Mouse (Mus musculus) spleen, postnatal 4 days (tissue): Measurements from ENCODE around the gene Spatc1l.

ENCODE experiments used
- DNase-seq, 2 experiments: peaks; one replicate each; pipeline ENCODE4 v3.0.0; 2022; ENCODE audit warnings: low spot score in 2 of 2

The Spatc1l gene

DNA sequence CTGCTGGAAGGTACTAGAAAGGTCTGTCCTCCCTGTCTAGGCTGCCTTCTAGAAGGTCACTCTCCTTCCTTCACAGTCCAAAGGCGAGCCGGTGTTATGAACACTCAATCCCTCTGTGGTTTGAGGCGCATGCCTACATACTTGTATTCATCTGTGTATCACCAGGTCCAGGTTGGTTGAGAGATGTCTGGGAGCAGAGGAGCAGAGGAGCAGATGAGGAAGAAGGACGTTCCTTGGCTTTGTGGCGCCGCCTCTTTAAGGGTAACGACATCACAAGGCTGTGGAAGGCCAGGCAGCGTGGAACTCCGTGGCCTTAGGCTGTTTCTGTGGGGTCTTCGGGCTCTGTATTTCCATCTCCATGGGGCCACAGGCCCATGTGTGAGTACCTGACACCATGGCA is at the start of gene Spatc1l:
Spatc1l (plus strand) TSS at position 301 of the 400 bp plus-strand sequence.
- DNase-seq = no peak

DNA sequence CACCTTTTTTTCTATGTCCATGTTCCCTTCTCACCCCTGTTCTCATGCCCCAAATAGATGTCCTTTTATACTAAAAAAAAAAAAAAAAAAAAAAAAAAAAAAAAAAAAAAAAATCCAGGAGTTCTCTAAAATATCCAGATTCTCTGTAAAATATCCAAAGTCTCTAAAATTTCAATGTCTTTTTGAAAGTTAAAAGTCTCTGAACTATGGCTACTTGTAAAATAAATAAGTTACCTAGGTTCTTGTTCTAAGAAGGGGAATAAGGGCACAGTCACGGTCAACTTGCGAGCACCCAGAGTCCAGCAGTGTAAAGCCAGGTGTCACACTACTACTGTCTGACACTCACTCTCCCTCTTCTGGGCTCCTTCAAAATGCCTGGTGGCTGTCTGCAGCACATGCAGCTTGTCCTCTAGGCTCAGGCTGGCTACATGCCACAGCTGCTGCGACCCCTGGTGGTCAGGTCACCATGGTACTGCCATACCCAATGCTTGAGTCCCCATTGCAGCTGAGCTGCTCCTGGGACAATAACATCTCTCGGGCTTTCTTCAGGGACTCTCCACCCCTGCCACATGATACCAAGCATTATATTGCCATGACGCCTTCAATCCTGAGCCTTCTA is 49.0 kb upstream of the Spatc1l start:
- DNase-seq = peak; percentile 83 to 93

DNA sequence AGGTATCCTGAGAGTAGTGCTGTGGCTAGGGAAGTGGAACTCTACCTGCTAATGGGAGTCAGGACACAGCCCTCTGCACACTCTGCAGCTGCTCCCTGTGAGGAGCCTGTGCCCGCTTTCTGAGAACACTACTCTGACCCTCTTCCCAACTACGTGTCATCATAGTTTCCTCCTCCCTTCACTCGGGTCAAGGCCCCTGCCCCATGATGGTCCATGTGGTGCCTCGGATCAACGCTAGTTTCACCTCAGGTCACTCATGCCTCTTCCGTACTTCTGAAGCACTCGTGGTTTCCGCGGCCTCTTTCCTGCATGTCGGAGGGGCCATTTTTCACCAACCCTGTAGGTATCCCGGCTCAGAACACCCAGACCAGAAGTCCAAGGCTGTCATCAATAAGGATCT is 31.1 kb upstream of the Spatc1l start:
- no peak for DNase-seq

DNA sequence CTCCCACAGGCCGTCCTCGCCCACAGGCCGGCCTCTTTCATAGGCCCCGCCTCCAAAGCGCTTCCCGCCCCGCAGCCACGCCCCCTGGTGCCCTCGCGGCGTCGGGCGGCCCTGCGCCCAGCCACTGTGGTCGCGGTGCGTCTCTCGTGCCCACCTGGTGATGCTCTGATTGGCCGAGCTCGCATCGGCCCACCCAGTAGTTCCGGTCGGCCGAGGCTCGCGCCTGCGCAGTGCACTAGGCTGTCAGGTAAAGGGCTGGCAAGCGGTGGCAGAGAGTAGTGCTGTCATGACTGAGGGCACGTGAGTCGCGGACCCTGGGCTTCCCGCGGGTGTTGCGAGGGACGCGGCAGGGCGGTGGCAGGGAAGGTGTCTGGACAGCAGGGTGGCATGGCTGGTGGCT is 30.7 kb upstream of the Spatc1l start, which contains the start of gene Lss:
Lss (plus strand) TSS at position 214 of the 400 bp plus-strand sequence.
- DNase-seq = peak; percentile 95 to 96

DNA sequence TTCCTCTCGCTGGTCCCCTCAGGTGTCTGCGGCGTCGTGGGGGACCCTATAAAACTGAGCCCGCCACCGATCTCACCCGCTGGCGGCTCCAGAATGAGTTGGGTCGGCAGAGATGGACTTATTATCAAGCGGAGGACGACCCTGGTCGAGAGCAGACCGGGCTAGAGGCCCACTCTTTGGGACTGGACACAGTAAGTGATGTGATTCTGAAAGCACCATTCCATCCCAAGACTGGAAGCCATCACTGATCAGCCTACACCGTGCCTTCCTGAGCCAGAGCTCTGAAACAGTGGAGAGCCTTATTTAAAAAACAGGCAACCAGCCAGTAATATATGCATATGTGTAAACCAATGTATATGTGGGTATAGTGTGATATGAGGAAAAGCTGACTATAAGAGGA is 30.2 kb upstream of the Spatc1l start:
- DNase-seq = no peak

DNA sequence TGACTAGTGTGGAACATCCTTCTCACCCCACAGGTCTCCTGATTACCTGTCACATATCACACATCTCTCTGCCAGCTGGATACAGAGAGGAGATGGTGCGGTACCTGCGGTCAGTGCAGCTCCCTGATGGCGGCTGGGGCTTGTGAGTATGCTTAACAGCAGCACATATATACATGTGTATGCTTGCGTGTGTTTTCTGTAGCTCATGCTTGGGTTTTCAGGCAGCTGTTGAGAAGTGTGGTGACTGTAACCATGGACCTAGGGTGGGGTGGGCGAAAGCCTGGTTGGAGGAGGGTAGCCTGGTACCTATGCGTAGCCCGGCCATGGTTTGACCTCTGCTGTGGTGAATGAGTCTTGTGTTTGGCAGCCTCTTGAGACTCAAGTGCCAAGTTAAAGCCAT is 26.5 kb upstream of the Spatc1l start:
- no peak for DNase-seq

DNA sequence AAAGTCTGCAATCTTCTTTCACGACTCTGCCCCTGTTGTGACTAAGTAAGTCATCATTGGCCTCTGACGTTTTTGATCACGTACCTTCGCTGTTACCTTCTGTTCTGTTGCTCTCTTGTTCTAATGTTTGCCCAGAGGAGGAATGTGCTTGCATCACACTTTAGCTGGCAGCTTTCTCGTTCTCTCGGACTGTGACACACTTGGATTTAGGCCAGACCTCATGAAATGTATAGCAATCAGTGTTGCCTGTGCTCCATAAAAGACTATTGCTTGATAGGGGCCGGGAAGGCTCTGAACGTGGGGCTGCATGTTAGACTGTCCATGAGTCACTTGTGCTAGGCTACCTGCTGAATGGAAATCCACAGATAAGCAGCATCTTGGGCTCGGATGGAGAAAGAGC is 24.5 kb upstream of the Spatc1l start:
- no peak for DNase-seq

DNA sequence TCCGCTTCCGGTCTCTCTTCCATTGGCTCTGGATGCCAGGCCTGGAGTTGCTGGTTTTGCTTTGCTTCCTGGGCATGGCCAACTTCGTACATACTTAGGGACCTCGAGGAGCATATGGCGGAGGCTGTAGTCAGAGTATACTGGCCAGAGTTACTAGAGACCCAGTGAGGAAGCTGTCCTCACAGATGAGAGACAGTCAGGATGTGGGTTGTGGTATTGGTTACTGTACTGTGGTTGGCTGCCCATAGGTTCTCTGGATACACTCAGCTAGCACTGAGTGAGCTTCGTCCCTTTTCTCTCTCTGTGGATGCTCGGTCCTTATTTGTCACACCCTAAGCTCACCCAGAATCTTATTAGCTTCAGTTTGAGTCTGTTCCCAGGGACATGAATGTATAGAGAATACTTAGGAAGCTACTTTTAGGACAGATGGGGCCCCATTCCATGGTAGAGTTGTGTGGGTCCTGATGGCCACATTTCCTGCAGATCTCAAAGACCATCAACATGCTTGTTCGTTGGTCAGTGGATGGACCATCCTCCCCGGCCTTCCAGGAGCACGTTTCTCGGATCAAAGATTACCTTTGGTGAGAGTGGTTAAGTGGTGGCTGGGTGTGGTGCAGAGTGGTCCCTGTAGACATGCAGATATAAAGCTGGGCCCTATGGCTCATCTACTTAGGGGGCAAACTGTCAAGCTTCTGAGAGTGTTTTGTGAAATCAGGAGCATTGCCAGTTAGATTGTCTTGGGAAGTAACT is 20.6 kb upstream of the Spatc1l start:
- DNase-seq = no peak

DNA sequence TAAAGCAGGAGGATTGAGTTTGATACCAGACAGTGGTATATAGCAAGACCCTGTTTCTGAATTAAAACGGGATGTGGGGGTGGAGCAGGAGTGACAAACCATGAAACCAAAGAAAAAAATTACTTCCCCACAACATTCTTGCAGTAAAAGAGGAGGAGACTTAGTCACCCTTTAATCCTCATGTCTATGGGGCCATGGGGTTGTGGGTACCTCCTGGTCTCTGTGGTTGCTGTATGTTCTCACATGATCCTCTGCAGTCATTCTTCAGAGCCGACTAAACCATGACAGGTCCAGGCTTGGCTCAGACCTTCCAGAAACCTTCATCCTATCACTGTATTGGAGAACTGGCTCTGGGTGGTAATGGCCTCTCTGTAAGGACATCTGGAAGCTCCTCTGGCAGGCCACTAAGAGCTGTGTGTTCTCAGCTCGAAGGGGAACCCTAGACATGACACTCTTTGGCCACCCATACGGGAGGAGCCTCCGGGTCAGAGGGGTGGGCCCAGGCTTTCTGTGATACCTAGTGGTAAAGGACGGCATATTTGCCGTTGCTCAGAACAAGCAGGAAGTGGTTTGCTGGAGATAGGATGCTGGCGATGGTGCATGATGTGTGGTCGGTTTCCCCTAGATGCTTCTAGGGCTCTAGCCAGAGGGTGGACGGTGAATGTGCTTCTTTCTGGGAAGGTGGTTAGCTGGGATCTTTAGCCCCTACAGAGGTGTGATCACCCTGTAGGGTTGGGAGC is 19.3 kb upstream of the Spatc1l start:
- no peak for DNase-seq

DNA sequence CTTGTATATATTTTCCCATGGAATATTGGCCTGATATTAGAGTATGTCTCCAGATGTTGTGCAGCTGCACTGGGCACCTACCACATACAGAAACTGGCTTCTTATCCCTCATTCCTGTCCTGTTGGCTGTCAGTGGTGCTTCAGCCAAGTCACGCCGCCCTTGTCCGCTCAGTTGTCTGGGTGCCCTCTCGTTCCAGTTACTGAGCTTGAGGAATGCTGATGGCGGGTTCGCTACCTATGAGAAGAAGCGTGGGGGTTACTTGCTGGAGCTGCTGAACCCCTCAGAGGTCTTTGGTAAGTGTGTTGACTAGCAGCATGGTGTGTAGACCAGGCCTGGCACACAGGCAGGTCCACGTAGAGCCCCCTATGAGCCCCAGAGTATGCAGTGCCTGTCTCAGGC is 15.5 kb upstream of the Spatc1l start:
- no peak for DNase-seq

DNA sequence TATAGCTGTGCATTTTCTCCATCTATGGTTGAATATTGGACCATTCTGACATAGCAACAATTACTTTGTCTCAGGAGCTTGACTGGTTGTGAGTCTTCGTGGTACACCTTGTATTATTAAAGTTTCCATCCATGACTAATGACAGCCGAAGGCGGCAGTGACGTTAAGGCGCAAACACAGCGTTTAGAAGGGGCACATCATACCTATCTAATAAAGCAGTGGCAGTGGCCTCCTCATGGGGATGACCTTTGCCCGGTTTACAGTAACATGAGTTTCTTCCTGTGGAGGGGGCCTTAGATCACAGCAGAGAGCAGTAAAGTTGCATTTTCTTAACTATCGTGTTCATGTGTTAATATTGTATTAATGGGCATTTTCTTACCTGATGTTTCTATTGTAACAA is 13.9 kb upstream of the Spatc1l start:
- DNase-seq = no peak

DNA sequence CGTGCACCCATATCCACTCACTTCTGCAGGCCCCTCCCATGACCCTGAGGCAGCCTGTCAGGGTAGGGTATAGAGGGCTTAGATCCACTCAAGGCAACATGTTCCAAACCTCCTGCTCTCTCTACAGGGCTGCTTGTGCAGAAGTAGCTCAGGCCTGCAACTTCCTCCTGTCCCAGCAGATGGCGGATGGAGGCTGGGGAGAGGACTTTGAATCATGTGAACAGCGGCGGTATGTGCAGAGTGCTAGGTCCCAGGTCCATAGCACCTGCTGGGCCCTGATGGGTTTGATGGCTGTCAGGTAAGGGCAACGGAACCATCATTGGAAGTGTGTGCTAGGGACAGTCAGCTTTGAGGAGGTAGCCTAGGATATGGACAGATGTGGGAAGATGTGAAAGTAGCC is 11.6 kb upstream of the Spatc1l start:
- DNase-seq = no peak

DNA sequence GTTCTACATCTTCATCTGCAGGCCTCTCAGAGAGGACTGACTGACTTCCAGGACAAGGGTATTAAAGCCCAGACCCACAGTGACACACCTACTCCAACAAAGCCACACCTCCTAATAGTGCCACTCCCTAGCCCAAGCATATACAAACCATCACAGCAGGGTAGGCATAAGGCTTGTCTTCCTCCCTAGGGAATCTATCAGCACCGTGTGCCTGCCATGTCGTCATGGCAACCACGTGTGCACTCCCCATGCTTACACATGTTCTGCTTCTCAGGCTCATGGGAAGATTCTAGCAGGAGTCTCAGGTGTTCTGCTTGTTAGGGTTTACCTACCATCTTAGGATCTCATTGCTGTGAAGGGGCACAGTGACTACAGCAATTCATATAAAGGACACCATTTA is 10.5 kb upstream of the Spatc1l start:
- no peak for DNase-seq

DNA sequence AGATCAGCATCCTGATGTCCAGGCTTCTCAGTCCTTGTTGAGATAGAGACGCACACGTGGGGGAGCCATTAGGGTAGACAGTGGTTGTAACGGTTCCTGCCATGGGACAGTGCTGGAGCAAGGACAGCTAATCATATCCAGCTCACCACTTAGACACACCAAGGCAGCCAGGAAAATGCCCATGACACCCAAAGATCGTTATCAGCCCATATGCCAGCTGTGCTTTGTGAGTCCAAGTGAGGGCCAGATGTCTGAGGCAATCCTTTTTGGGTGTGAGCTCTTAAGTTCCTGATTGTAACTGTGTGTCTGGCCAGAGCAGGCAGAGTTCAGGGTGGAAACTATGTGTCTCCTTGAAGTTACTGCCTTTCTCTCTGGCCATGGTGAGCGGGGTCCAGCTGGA is 8.0 kb upstream of the Spatc1l start:
- DNase-seq = no peak

DNA sequence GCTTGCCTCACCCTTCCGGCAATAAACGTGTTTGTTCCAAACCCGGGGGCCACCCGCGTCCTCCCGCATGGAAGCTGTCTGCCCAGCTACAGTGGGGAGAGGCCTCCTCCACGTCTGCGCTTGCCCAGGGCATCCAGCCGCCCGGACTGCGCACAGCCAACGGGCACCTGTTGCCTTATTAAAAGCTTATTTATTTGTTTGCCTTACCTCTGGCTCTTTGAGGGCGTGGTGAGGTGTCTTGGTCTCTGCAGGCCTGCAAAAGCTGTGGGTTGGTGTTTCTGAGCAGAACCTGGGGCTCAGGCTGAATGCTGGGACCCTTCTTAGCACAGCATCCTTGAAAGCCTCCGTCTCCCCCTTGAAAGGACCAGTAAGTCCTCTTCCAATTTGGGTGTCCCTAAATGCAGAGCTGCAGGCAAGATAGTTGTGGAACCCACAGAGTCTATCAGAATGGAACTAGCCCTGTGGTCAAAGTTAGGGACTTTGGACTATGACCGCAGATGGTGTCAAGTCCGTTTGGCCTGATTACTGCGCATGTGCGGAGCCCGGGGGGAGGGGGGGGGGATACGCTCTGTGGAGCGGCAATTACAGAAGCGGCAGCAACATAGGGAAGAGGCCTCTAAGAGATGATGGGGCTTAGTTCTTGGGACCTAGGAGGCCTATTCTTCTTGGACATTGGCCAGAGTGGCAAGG is 8.1 kb downstream of the Spatc1l start:
- no peak for DNase-seq

DNA sequence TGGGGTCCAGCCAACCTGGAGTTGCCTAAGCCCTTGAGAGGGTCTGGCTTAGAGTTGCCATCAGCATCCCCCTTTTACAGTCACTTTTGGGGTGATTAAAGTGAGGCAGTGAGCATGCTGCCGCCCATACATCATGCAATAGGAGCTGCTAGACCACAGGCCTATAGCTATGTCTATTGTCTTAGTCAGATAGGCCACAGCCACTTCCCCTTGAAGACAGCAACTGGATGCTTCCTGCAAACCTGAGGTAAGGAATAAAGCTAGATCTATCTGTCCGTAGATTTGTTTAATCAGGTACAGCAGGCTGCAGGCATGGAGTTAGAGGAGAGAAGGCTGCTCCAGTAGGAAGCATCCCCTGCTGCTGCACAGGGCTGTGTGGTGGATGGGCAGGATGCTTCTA is 9.0 kb downstream of the Spatc1l start:
- no peak for DNase-seq

DNA sequence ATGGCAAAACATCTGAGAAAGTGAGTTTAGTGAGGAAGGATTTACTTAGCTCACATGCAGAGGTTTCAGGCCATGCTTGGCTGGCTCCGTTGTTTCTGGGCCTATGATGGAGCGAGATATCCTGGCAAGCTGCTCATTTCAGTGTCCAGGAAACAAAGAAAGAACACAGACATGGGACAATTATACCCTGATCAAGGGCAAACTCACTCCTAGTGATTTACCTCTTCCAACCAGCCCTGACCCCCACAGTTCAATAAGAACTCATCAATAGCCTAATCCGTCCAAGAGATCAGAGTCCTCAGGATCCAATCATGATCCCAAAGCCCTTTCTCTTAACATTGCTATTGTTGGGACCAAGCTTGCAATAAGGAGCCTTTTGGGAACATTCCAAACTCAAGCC is 10.1 kb downstream of the Spatc1l start:
- no peak for DNase-seq

DNA sequence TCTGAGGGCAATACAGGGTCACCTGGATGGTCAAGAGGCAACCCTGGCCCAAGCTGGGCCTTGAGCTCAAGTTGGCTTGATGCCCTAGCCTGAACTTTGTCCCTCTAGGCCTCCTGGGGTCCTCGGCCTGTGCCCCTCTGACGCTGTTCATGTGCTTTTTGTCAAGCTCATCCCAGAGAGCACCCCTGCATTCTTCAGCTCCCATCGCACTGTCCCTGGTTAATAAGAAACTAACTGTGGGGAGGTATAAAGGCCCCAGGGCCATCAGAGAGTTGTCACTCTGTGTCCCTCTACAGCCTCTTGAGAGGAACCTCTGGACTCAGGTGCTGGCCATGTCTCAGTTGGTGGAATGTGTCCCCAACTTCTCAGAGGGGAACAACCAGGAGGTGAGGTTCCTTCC is 13.3 kb downstream of the Spatc1l start, which contains the start of gene Ftcd:
Ftcd (plus strand) TSS at position 275 of the 400 bp plus-strand sequence.
- DNase-seq = no peak

DNA sequence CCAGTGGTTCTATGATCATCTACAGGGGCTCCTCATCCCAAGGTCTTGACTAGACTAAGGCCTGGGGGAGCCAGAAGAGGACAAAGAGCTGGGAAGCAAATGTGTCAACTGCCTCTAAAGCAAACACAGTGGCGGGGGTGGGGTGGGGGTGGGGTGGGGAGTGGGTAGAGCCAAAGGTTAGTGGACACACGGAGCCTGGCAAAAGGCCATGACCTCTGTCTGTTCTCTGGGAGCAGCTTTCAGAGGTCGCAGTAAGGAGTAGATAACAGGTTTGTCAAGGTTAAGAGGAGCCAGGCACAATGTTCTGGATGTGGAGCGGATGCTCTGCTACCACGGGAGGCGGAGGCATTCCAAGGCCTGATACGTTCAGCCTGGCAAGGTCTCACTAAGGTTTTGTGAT is 14.8 kb downstream of the Spatc1l start:
- DNase-seq = no peak

DNA sequence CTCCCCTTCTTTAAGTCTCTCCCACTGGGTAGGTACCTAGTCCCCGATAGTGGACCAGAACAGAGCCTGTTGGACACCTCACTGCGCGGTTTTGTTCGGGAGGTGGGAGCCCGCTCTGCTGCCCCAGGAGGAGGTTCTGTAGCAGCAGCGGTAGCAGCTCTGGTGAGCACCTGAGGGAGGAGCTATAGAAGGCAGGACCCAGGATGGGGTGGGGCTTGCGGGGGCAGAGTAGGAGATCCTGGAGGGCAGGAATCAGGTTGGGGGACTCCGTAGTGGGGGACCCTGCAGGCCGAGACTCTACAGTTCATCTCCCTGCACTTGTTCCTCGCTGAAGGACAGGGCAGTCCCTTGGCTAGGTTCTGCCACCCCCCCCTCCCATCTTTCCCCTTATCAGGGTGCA is 22.1 kb downstream of the Spatc1l start:
- no peak for DNase-seq

DNA sequence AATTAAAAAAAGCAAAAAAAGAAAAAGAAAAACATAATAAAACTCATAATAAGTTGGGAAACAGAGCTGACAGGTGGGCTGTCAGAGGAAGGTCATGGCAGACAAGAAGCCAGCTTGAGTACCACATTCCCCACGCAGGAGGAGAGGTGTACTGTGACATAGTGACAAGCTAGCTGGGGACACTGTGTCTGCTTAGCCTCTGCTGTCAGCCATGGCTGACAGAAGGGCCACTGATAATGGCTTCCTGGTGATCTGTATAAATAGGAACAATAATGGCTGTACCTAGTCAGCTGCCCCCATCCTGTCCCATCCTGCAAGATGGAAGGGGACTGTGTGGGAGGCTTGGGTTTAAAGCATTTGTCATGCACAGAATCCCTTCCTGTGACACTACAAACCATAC is 24.1 kb downstream of the Spatc1l start:
- no peak for DNase-seq

DNA sequence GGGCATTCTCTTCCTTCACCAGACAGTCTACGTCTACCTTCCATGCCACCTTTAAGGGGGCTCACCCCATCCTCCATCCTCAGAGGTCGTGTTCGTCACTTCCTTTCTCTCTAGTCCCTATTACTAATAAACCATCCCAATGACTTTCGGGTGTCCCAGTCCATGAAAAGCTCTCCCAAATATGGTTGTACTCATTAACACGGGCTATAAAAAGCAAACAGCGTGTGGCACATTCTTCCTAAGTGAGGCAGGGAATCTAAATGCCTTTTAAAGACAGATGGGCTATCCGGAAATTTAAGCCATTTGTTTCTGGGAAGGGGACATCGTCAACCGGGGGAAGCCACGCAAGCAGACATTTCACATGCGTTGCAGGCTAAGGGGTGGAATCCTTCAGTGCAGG is 28.1 kb downstream of the Spatc1l start:
- DNase-seq = no peak
